Mouse (Mus musculus): ENCODE measurements at regions not wholly inside any gene's neighbourhood (a gene's known extent, or its start where the extent isn't known, plus 50 kb on each side); places are given as distances from the start of the nearest gene placed in this dataset.

DNA sequence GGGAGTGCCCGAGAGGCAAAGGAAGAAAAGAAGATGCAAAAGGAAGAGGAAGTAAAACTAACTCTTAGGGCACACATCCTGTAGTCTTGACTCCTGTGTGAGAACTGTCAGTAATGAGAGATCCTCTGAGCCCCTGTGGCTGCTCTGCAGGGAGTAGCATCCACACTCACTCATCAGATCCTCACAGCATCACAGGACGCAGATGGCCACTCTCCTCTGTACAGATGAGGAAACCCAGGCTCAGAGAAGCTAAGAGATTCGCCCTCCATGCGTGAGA, 117.0 kb upstream of the Habp2 start:
- TF ChIP-seq EP300 (IDR thresholded peaks at IDR 0.05; ENCODE audit: low read depth) (no peak), CTCF (IDR thresholded peaks at IDR 0.05; ENCODE audit: low read depth) (no peak)

Data from heart, postnatal 0 days (tissue).